Mouse (Mus musculus): ENCODE results near the gene Kcna7. TPM values are rescaled to one million over a fixed set of nuclear protein-coding genes. Genes with fewer than 3 reads are reported as not detected.
"Not testable (repeated sequence)": the region's sequence is repeated elsewhere in the genome, so short reads cannot be mapped to it uniquely, and the experiment has no call there.

Gene Kcna7
- total RNA-seq (2015; ENCODE audit: low replicate concordance), result not detected in 2 replicates
- total RNA-seq (2017; ENCODE audit: low replicate concordance), result not detected in 2 replicates

- peak; percentile 80 for ATAC-seq (replicated peaks; ENCODE audit: low FRiP score, poor library complexity, severe bottlenecking)
Observed at GRCm38 (mm10) chr7:45405091-45406075, at the start of gene Kcna7. Gene Kcna7, plus strand, starts transcription at chr7:45405653.

DNA sequence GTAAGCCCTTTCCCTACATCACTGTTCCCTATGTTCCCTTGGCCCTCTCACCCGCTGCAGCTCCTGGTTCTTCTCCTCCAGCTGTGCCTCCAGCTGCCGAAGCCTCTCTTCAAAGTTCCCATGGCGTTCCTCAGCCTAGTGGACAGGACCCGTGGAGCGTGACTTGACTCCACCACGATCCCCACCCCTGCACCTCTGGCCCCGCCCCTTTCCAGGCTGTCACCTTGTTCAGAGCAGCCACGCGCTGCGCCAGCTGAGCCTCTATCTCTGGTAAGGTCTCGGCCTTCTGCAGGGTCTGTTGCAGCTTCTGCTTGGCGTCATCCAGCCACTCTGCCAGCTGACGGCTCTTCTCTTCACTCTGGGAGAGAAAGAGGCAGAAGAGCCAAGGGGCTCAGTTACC, 49.4 kb upstream of the Kcna7 start:
- no peak for ATAC-seq (replicated peaks; ENCODE audit: low FRiP score, poor library complexity, severe bottlenecking)

DNA sequence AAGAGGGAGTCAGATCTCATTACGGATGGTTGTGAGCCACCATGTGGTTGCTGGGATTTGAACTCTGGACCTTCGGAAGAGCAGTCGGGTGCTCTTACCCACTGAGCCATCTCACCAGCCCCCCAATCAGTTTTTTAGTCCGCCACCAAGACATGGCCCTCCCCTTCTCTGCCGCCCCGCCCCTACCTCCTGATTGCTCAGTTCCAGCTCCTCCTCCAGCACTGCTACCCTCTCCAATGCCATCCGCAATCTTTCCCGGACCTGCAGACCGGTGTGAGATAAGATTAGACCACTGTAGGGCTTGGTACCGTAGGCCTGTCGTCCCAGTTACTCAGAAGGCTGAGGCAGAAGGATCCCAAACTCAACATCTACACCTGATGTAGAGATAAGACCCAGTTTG, 46.4 kb upstream of the Kcna7 start:
- not testable (repeated sequence) for ATAC-seq (replicated peaks; ENCODE audit: low FRiP score, poor library complexity, severe bottlenecking)

GRCm38 (mm10) chr7:45360404-45361125, 44.9 kb upstream of the Kcna7 start:
- no peak for ATAC-seq (replicated peaks; ENCODE audit: low FRiP score, poor library complexity, severe bottlenecking)

GRCm38 (mm10) chr7:45361243-45361804, 44.1 kb upstream of the Kcna7 start:
- no peak for ATAC-seq (replicated peaks; ENCODE audit: low FRiP score, poor library complexity, severe bottlenecking)

- ATAC-seq (replicated peaks; ENCODE audit: low FRiP score, poor library complexity, severe bottlenecking), result no peak
Observed at GRCm38 (mm10) chr7:45362801-45363200, 42.7 kb upstream of the Kcna7 start.

DNA sequence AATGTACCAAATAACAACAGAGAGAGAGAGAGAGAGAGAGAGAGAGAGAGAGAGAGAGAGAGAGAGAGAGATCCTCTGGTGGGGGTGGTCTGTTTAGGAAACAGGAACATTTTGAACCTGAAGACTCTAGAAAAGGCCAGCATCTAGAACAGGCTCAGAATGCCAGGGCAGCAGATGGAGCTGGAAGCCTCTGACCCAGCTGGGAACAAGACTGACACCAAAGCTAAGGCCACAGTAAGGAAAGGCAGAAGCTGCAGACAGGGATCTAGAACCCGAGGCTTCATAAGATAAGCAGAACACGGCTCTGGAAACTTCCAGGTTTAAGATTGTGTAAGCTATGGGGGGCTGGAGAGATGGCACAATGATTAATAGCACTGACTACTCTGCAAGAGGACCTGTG, 41.5 kb upstream of the Kcna7 start:
- no peak for ATAC-seq (replicated peaks; ENCODE audit: low FRiP score, poor library complexity, severe bottlenecking)

DNA sequence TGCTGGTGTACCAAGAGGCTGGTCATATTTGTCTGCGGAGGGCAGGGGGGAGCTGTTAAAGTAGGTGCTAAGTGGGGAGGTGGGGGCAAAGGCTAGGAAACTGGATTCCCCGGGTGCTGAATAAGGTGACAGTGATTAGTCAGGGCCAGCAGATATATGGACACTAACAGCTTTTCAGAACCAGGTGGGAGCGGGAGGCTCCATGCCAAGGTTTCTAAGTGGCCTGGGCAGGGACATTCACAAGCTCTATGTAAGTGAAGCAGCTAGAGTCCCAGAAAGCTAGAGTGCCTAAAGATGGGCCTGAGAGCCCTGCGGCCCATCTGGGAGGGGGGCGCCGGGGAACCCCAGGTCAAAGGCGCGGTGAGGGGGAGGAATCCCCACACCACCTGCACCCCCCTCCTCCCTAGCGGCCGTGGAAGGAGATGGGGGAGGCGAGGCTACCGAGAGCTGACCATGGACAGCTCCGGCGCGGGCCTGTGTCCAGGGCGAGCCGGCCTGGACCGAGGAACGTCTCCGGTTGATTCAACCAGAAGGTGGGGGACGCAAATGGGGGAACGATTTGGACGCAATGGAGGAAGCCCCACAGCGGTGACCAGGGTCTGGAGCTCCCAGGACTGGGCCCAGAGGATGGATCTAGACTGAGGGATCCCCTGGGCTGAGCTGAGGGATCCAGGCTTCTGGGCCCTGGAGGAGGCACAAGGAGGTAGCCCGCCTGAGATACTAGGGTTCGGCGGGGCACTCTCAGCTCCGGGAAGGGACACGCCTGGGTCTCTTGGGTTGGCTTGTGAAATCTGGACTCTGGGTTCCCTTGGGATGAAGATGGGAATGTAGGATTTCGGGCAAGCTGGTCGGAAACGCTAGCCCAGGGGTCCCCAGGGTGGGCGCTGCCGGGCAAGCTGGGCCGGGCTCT, 39.5 kb upstream of the Kcna7 start:
- no peak for ATAC-seq (replicated peaks; ENCODE audit: low FRiP score, poor library complexity, severe bottlenecking)

DNA sequence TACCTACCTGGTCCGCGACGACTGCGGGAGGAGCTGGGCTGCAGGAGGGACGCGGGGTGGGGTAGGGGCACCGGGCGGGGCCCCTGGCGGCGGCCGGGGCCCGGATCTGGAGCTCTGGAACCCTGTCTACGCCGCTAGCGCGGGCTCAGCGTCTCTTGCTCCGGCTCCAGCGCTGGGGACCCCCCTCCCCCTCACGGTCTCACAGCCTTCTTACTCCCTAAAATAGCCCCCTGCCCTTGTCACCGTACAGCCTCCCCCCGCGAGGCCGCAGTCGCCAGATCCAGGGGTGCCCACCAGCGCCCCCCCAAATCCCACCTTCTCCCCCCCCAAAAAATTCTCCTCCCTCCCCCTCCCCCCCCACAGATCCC, 38.8 kb upstream of the Kcna7 start, which contains the start of gene Ppfia3:
TSS of gene Ppfia3 (minus strand) at position 368 of the 368 bp plus-strand sequence.
- ATAC-seq (replicated peaks; ENCODE audit: low FRiP score, poor library complexity, severe bottlenecking), result no peak

DNA sequence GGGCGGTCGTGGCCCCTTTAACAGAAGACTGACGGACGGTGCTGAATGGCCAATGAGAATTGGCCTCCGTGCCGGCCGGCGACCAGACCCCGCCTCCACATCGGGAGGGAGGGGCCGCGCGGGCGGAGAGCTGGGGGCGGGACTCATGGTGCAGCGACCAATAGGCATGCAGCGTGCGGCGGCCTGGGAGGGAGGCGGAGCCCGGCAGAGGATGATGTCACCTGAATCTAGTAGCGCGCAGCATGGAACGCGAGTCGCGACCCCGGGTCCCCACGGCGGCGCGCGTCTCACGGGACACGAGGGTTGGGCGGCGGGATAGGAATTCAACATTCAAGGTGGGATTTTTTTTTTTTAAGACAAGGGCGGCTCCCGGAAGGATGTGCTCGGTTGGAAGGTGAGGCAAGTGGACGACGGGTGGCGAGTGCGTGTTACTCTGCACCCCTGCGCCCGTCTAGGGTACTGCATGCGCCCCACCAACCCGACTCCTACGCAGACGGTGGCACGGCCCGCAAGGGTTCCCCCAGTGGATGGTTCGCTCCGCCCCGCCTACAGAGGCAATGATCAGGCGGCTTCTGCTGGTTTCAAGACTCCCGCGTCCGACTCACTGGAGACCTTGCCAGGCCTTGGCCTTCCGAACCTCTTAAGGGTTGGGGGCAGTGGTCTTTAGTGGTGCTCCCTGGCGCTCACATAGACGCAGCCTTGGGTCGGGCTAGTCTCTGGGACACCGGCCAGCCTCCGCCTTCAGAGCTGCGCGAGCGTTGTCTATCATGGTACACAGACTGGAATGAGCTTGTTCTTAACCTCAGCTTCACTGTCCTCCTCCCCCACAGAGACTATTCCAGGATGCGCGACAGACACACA, 38.2 kb upstream of the Kcna7 start:
- peak; percentile 87 for ATAC-seq (replicated peaks; ENCODE audit: low FRiP score, poor library complexity, severe bottlenecking)

DNA sequence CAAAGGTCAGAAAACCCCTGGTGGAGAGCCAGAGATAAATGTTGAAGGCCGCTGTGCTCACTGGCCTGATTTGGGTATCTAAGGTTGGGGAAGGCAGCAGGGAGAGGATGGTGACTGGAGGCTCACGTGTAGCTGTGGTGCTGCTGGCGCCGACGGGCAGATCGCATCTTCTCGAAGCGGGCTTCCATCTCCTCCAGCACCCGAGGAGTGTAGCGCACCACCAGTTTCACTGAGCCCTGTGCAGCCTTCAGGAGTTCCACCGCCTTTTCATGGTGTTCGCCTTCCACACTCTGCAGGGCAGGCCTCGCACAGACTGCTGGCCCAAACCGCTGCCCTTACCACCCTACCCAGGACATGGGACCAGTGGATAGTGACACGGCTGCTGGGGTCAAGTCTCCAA, 37.3 kb upstream of the Kcna7 start:
- ATAC-seq (replicated peaks; ENCODE audit: low FRiP score, poor library complexity, severe bottlenecking), result no peak

DNA sequence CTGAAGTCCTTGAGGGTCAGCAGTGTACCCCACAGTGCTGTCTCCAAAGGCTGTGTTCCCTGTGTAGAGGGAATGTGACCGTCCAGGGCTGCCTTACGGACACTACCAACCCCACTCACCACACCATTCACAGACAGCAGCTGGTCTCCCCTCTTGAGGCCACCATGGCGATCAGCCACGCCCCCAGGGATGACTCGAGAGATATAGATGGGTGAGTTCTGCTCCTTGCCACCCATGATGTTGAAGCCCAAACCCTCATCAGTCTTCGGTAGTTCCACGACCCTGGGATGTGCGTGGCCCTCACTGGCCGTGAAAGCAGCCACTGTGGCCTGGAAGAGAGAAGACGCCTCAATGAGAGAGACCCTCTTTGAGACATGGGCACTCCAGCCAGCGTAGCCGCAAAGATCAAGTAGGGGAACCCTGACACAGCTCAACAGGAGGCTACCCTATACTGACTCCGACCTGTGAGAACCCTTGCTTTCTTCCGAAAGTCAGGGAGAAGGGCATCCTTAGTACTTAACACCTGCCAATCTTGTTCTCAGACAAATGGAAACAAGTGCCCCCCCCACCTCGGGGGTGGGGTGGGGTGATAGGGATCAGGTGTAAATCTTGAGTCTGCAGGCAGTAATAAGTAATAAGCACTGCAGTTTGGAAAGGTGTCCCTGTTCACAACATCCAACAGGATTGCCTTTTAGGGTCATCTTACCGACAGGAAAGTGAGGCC, 36.3 kb upstream of the Kcna7 start:
- ATAC-seq (replicated peaks; ENCODE audit: low FRiP score, poor library complexity, severe bottlenecking), result no peak

DNA sequence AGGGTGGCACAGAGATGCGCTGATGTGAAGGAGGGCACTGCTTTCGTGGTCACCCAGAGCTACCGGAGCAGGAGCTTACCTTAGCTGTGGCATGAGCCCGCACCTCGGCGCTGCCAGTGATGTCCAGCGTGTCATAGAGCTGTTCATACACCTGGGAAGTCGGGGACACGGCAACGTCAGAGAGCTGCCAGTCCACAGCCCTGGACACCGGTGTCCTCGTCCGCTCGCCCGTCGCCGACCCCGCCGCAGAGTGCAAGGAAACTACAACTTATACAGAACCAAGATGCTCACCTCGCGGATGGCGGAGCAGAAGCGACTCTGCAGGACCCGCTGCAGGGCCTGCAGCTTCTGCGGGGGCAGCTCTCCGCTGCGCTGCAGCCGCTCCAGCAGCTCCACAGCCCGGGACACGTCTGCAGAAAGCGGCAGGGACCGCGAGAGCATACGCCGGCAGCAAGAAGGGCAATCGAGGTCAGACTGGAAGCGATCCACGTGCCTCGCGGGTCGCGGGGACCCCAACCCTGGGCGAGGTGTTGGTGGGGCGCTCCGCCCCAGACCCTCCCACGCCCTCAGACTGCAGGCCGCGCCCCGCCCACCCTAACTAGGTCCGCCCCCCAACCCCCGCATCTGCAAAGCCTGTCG, 35.5 kb upstream of the Kcna7 start:
- ATAC-seq (replicated peaks; ENCODE audit: low FRiP score, poor library complexity, severe bottlenecking), result no peak

- peak; percentile 62 for ATAC-seq (replicated peaks; ENCODE audit: low FRiP score, poor library complexity, severe bottlenecking)
Observed at GRCm38 (mm10) chr7:45370475-45371311, 34.8 kb upstream of the Kcna7 start, which contains the start of gene Lin7b. Gene Lin7b, minus strand, starts transcription at chr7:45370583.

GRCm38 (mm10) chr7:45372371-45372770, 33.1 kb upstream of the Kcna7 start:
- no peak for ATAC-seq (replicated peaks; ENCODE audit: low FRiP score, poor library complexity, severe bottlenecking)

DNA sequence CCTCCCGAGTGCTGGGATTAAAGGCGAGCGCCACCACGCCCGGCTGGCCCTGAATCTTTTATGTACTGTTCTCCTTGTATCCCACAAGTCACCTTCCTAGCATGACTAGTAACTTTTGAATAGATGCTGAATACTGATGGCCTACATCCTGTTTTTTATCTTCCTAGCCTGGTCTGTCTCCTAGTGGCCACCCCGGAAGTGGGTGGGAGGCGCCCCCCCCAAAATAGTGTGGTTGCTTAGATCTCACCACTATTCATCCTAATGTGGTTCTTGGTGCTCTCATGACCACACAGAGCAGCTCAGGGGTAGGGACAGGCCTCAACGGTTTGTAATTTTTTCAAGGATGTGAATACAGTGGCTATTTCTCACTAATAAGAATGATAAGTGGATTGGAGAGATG, 30.8 kb upstream of the Kcna7 start:
- ATAC-seq (replicated peaks; ENCODE audit: low FRiP score, poor library complexity, severe bottlenecking), result no peak

Measured in erythroblast, adult 5-6 weeks (primary cell).